Mouse (Mus musculus): ENCODE results near the gene Pdgfd.
A peak's percentile ranks its signal among the peaks of the same experiment; 100 is the strongest.

Gene Pdgfd

DNA sequence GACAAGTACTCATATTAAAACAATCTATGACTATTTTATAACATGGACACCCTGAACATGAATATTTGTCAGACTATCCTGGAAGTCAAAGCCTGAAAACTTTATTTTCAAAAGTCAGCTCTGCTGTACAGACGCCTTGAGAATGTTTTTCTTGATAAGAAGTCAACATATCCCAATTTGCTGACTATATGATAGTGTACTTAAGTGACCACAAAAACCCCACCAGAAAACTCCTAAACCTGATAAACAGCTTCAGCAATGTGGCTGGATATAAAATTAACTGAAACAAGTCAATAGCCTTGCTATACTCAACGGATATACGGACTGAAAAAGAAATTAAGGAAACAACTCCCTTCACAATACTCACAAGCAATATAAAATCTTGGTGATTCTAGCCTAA is 137.5 kb downstream of the Pdgfd start:
- DNase-seq (ENCODE audit: low read depth, low spot score), result no peak

GRCm38 (mm10) chr9:6317114-6317513 is 148.7 kb downstream of the Pdgfd start:
- DNase-seq (ENCODE audit: low read depth, low spot score), result no peak

DNA sequence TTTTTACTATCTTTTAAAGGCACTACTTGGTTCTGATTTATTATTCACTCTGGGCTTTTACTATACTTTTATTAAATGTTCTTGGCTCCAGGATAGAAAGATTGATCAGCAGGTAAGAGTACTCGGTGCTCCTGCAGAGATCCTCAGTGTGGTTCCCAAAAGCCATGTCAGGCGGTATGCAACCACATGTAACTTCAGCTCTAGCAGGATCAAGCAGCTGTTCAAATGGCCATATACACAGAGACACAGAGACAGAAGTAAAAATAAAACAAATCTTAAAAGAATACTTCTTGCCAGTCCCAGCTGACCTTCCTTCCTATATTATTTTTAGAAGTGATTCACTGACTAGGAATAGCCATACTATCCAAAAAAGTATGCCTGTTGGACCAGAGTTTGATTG is 157.0 kb downstream of the Pdgfd start:
- no peak for DNase-seq (ENCODE audit: low read depth, low spot score)

GRCm38 (mm10) chr9:6333499-6333898 is 165.1 kb downstream of the Pdgfd start:
- no peak for DNase-seq (ENCODE audit: low read depth, low spot score)

- DNase-seq (ENCODE audit: low read depth, low spot score), result no peak
Measured at GRCm38 (mm10) chr9:6336236-6336635, 167.9 kb downstream of the Pdgfd start.

DNA sequence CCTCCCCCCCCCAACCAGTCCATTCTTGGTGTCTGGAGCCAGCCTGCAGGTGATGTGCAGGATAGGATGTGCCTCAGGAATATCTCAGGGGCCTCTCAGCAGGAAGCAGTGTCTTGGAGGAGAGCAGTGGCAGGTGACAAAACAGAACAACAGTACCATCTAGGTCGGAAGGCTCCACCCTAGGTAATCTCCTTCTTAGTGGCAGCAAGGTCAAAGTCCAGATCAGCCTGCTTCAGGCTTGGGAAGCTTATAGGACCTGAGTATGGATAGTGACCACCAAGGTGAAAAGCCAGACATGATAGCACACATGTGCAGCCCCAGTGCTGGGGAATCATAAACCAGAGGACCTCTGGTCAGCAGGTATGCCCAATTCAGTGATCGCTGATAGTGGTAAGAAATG is 169.5 kb downstream of the Pdgfd start:
- DNase-seq (ENCODE audit: low read depth, low spot score), result no peak

DNA sequence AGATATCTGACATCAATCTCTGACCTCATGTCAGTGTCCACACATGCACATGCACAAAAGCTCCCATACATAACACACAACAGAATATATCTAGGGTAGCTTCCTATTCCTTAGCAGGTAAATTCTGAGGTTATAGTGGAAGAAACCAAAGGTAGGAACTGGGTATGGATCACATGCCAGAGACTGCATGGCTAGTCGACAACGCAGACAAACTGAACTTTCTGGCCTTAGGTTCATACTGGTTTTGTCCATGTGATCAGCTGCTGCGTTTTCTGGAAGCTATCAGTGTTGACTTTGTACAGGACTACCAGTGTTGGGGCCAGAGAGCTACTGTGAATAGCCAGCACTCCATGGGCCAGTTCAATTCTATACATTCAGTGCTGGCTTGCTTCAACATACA is 170.0 kb downstream of the Pdgfd start:
- no peak for DNase-seq (ENCODE audit: low read depth, low spot score)

DNA sequence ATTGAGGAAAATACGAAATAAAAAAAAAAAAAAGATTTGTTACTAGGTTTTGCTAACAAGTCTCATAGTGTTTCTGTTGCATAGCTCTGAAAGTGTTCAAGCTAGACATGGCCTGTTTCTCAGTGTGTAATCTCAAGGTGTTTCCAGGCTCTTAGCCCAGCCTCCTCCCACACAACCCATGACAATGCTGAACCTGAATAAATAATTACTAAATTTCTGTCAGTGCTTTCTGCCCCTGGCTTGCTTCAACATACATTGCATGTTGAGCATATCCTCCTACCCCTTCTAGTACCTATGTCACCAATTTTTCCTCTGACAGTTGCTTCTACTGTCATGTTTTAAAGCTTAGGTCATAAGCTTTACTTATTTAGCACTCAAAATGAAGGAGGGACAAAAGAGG is 171.0 kb downstream of the Pdgfd start:
- no peak for DNase-seq (ENCODE audit: low read depth, low spot score)

DNA sequence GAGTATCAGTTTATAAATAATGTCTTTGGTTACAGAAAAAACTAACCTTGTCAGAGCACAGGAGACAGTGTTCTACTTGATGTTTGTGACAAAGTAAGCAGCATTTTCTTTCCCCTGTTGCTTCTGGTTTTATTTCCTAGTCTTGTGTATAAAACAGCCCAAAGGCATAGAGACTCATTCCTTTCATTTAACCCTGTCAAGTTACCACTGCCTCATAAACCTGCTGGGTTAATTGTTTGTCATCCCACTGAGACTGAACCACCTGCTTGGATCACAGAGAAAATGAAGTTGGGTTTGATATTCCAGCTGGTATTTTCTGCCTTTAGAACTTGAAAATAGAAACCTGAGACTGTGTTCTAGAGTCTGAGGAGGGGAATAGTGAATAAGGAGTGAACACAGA is 172.4 kb downstream of the Pdgfd start:
- DNase-seq (ENCODE audit: low read depth, low spot score), result no peak

DNA sequence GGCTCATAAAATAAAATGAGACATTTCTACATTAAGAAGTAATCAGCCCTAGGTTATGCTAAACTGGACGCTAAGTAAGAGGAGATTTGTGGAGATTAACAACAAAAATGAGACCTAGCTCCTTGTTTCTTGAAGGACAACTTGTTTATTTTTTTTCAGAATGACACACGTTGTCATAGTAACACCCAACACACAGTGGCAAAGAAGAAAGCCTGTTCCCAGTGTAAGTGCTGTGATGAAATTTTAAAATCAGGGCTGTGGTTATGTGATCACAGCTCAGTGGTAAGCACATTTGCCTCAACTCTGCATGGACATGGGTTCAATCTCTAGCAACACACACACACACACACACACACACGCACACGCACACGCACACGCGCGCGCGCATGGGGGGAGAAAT is 174.5 kb downstream of the Pdgfd start:
- DNase-seq (ENCODE audit: low read depth, low spot score), result no peak

DNA sequence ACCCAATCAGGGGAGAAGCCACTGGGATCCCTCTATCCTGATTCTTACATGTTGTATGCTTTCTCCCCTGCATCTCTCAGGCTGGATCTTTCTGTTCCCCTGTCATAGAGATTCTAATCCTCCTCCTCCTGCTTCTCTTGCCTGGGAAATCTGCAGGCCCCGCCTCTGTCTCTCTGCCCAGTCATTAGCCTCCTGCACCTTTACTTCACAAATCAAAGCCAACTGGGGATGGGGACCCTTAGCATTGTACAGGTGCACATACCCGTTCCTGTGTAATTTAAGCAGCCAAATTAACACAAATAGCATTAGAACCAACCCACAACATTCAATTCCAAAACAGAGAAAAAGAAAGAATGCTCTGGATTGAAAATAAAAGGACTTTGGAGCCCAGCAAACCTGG is 176.1 kb downstream of the Pdgfd start:
- DNase-seq (ENCODE audit: low read depth, low spot score), result no peak

GRCm38 (mm10) chr9:6344924-6345323 is 176.5 kb downstream of the Pdgfd start:
- no peak for DNase-seq (ENCODE audit: low read depth, low spot score)

DNA sequence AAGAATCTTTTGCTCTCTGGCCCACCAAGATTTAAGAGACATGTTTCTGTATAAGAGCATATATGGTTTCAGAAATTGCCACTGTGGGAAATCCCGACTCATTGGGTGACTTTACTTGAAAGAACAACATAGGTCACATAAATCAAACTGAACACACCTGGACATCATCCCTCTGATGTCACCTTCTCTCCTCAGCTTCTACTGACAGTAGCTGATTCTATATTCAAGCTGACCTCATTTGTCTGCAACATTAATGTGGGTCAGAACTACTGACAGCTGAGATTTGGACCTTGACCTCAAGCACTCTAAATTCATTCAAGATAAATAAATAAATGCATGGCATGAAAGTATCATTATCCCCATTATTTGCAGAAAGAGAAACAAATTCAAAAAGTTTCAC is 177.0 kb downstream of the Pdgfd start:
- no peak for DNase-seq (ENCODE audit: low read depth, low spot score)

- no peak for DNase-seq (ENCODE audit: low read depth, low spot score)
Measured at GRCm38 (mm10) chr9:6353257-6353960, 185.0 kb downstream of the Pdgfd start.

DNA sequence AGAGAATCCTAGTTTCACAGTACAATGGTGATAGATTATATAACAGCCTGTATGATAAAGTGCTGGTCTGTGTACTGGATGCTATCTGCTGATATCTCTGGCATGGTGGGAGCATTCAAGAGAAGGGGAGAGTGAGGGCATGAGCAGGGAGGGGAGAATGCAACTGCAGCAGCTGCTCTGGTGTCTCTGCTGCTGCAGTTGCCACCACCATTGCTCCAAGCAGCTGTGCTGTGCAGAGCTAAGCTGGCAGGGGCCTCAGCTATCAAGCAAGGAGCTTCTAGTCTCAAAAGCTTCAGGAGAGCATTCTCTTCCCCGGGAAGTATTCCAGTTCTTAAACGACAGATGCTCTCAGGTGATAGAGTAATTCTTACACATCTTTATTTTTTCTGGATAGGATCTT is 192.4 kb downstream of the Pdgfd start:
- no peak for DNase-seq (ENCODE audit: low read depth, low spot score)

GRCm38 (mm10) chr9:6366550-6366949 is 198.2 kb downstream of the Pdgfd start:
- no peak for DNase-seq (ENCODE audit: low read depth, low spot score)

- no peak for DNase-seq (ENCODE audit: low read depth, low spot score)
Measured at GRCm38 (mm10) chr9:6401764-6402163, 233.4 kb downstream of the Pdgfd start.

DNA sequence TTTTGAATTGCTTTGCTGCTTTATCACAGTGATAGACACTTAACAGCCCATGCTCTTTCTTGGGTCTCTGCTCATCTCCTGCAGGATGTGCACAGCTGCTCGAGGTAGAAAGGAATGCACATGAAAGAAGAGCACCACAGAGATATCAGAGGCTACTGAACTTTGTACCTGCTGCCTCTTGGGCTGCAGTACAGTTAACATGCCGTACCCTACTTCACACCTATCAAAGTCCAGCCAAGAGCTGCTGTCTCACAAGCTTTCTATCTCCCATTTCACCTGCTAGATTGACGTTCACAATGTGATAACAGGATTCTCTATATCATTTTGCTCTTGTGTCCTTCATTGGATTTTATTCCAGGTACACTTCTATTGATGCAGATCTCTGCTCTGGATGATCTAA is 238.2 kb downstream of the Pdgfd start:
- DNase-seq (ENCODE audit: low read depth, low spot score), result no peak

- peak; percentile 28 for DNase-seq (ENCODE audit: low read depth, low spot score)
Measured at GRCm38 (mm10) chr9:6407972-6408371, 239.6 kb downstream of the Pdgfd start.

- DNase-seq (ENCODE audit: low read depth, low spot score), result no peak
Measured at GRCm38 (mm10) chr9:6424606-6425005, 256.2 kb downstream of the Pdgfd start.

Data from brain, embryonic 18.5 days (tissue).